Mouse (Mus musculus) megakaryocyte, embryonic 14.5 days (primary cell): ENCODE measurements around the gene Klf3.

Experiments used
- FLI1 ChIP-seq: IDR thresholded peaks from 2 replicates; pipeline ENCODE4 v1.6.1; 2012; ENCODE audit warnings: low read length, inconsistent platforms, mixed read lengths
- GATA1 ChIP-seq: IDR thresholded peaks from 3 replicates; pipeline ENCODE4 v1.6.1; 2012; ENCODE audit warnings: mixed read lengths, low read length, inconsistent platforms, borderline replicate concordance

GRCm38 (mm10) chr5:64835295-64835694 lies 32.1 kb downstream of the Klf3 start:
- TF ChIP-seq GATA1 (no peak), FLI1 (no peak)
